Mouse (Mus musculus) lung, postnatal 0 days (tissue): Measurements from ENCODE around the gene Zbtb8os.

Experiments
- CTCF ChIP-seq: IDR thresholded peaks from 2 replicates; pipeline ENCODE4 v1.5.1; 2016; ENCODE audit warnings: antibody characterized with exemption, mild to moderate bottlenecking
- EP300 ChIP-seq: IDR thresholded peaks from 2 replicates; pipeline ENCODE4 v1.6.1; 2016; ENCODE audit warnings: antibody characterized with exemption, mild to moderate bottlenecking, control low read depth

- TF ChIP-seq CTCF (no peak), EP300 (no peak)
Measured at GRCm38 (mm10) chr4:129322042-129322441, 13.5 kb upstream of the Zbtb8os start.
